Mouse (Mus musculus) stomach, postnatal 0 days (tissue): ENCODE results near the gene Epsti1. TPM values are rescaled to one million over a fixed set of nuclear protein-coding genes. Genes with fewer than 3 reads are reported as not detected.

Source experiments
- ATAC-seq: fragments of 200-750 bp; cut with Nextera tagmentation; 2 replicates; pipeline ENCODE4 v1.8.0; 2017; ENCODE audit not compliant: low FRiP score, low TSS enrichment
- DNase-seq: peaks from one replicate; pipeline ENCODE4 v3.0.0-alpha.2; 2016; ENCODE audit warnings: low spot score
- H3K27ac ChIP-seq: fragments of 300-500 bp; sonication (generic); replicated peaks from 2 replicates; pipeline ENCODE4 v1.5.1; 2014; ENCODE audit warnings: mild to moderate bottlenecking, control low read depth
- H3K27me3 ChIP-seq: fragments of 300-500 bp; sonication (generic); 2 replicates; pipeline ENCODE4 v1.6.1; 2014; ENCODE audit warnings: low read length; ENCODE audit not compliant: control insufficient read depth, insufficient read depth
- H3K36me3 ChIP-seq: fragments of 300-500 bp; sonication (generic); 2 replicates; pipeline ENCODE4 v1.6.1; 2014; ENCODE audit warnings: low read length, mixed read lengths; ENCODE audit not compliant: control insufficient read depth, insufficient read depth
- H3K4me1 ChIP-seq: fragments of 300-500 bp; sonication (generic); replicated peaks from 2 replicates; pipeline ENCODE4 v1.6.1; 2014; ENCODE audit warnings: antibody characterized with exemption; ENCODE audit not compliant: control insufficient read depth, insufficient read depth
- H3K4me2 ChIP-seq: fragments of 300-500 bp; sonication (generic); replicated peaks from 2 replicates; pipeline ENCODE4 v1.6.1; 2014; ENCODE audit warnings: low read depth, mild to moderate bottlenecking, control low read depth, moderate library complexity
- H3K4me3 ChIP-seq: fragments of 300-500 bp; sonication (generic); 2 replicates; pipeline ENCODE4 v1.5.1; 2014; ENCODE audit warnings: low read depth, low read length, control low read depth
- H3K9ac ChIP-seq: fragments of 300-500 bp; sonication (generic); 2 replicates; pipeline ENCODE4 v1.6.1; 2014; ENCODE audit warnings: mild to moderate bottlenecking, low read length, control low read depth, mixed read lengths
- H3K9me3 ChIP-seq: fragments of 300-500 bp; sonication (generic); 2 replicates; pipeline ENCODE4 v1.6.1; 2016; ENCODE audit warnings: low read length; ENCODE audit not compliant: control insufficient read depth
- CTCF ChIP-seq: IDR thresholded peaks from 2 replicates; pipeline ENCODE4 v1.5.1; 2016; ENCODE audit warnings: antibody characterized with exemption, low read depth, mild to moderate bottlenecking, moderate library complexity
- EP300 ChIP-seq: optimal IDR thresholded peaks from 2 replicates; pipeline ENCODE3; 2016; ENCODE audit warnings: antibody characterized with exemption
- WGBS: fragments of 180-500 bp; shearing (Covaris S2); extraction: QIAGEN DNeasy Blood & Tissue Kit; methylation state at CpG from one replicate; pipeline ENCODE4 v1.1.7; 2014; 5-methylcytosine and 5-hydroxymethylcytosine counted together
- polyA plus RNA-seq: library from polyadenylated mRNA; unstranded; fragments of >200 nt; fragmentation: Nextera tagmentation; extraction: Ambion mirVana; gene quantifications from 2 replicates; pipeline ENCODE4 v1.2.1, GENCODE M21; 2015

Gene Epsti1
- polyA plus RNA-seq = 2.7 and 3.1 TPM in 2 replicates

GRCm38 (mm10) chr14:77904171-77904762, at the start of gene Epsti1:
Gene Epsti1, plus strand, starts transcription at chr14:77904239.
- H3K27ac ChIP-seq = 0 out of 2 replicates have a peak within 1 kb of the TSS, but pooled peaks have one; percentile 40
- TF ChIP-seq EP300 (no peak), CTCF (no peak)
- 54% methylated on average over 15 of the region's 15 CpGs for WGBS
- ATAC-seq (no peak), DNase-seq (no peak)
- no peaks in the 10 kb centered on the region for H3K9me3 ChIP-seq
- peak within 1 kb of the TSS; percentile 32 for H3K9ac ChIP-seq
- H3K4me2 ChIP-seq = peak within 1 kb of the TSS; percentile 43; the same call in 1 of the 2 replicates
- no peaks in the 10 kb centered on the region for H3K36me3 ChIP-seq
- no peaks in the 10 kb centered on the region for H3K27me3 ChIP-seq
- H3K4me3 ChIP-seq = peak within 1 kb of the TSS; percentile 22
- no peaks in the 10 kb centered on the region for H3K4me1 ChIP-seq

- ATAC-seq (no peak), DNase-seq (no peak)
- Histone ChIP-seq H3K9me3 (no peaks in the 10 kb centered on the region), H3K4me1 (no peaks in the 10 kb centered on the region), H3K27ac (no peak overlapping the region), H3K27me3 (no peaks in the 10 kb centered on the region), H3K36me3 (no peaks in the 10 kb centered on the region), H3K4me3 (no peak overlapping the region), H3K9ac (no peak overlapping the region), H3K4me2 (no peak overlapping the region)
- TF ChIP-seq EP300 = no peak
- no peak for TF ChIP-seq CTCF
- WGBS = 74% methylated on average over 1 of the region's 1 CpGs
These were observed 44.1 kb upstream of the Epsti1 start for GRCm38 (mm10) chr14:77859894-77860293.

GRCm38 (mm10) chr14:77860841-77861560, 43.0 kb upstream of the Epsti1 start:
- no peaks in the 10 kb centered on the region for H3K9me3 ChIP-seq
- H3K9ac ChIP-seq = no peak overlapping the region
- no peak overlapping the region for H3K4me3 ChIP-seq
- WGBS = 49% methylated on average over 5 of the region's 5 CpGs
- H3K4me1 ChIP-seq = no peaks in the 10 kb centered on the region
- ATAC-seq (no peak), DNase-seq (no peak)
- H3K27ac ChIP-seq = no peak overlapping the region
- TF ChIP-seq EP300 = no peak
- no peak for TF ChIP-seq CTCF
- H3K36me3 ChIP-seq = no peaks in the 10 kb centered on the region
- no peak overlapping the region for H3K4me2 ChIP-seq
- no peaks in the 10 kb centered on the region for H3K27me3 ChIP-seq

- no peak for TF ChIP-seq EP300
- Histone ChIP-seq H3K9ac (no peak overlapping the region), H3K36me3 (no peaks in the 10 kb centered on the region), H3K4me1 (no peaks in the 10 kb centered on the region), H3K27ac (no peak overlapping the region), H3K9me3 (no peaks in the 10 kb centered on the region), H3K4me3 (no peak overlapping the region), H3K27me3 (no peaks in the 10 kb centered on the region), H3K4me2 (no peak overlapping the region)
- DNase-seq (no peak), ATAC-seq (no peak)
- 81% methylated on average over 3 of the region's 3 CpGs for WGBS
These were observed 40.0 kb upstream of the Epsti1 start for GRCm38 (mm10) chr14:77864051-77864450.

GRCm38 (mm10) chr14:77864510-77864909, 39.5 kb upstream of the Epsti1 start:
- H3K27ac ChIP-seq = no peak overlapping the region
- no peak for DNase-seq
- H3K9ac ChIP-seq = no peak overlapping the region
- no peaks in the 10 kb centered on the region for H3K9me3 ChIP-seq
- H3K36me3 ChIP-seq = no peaks in the 10 kb centered on the region
- 80% methylated on average over 6 of the region's 6 CpGs for WGBS
- no peaks in the 10 kb centered on the region for H3K4me1 ChIP-seq
- no peak overlapping the region for H3K4me3 ChIP-seq
- H3K4me2 ChIP-seq = no peak overlapping the region
- TF ChIP-seq CTCF (no peak), EP300 (no peak)
- H3K27me3 ChIP-seq = no peaks in the 10 kb centered on the region
- ATAC-seq = no peak

GRCm38 (mm10) chr14:77867601-77868000, 36.4 kb upstream of the Epsti1 start:
- Histone ChIP-seq H3K9me3 (no peaks in the 10 kb centered on the region), H3K4me1 (no peaks in the 10 kb centered on the region), H3K4me2 (no peak overlapping the region), H3K27ac (no peak overlapping the region), H3K27me3 (no peaks in the 10 kb centered on the region), H3K4me3 (no peak overlapping the region), H3K9ac (no peak overlapping the region), H3K36me3 (no peaks in the 10 kb centered on the region)
- ATAC-seq (no peak), DNase-seq (no peak)
- TF ChIP-seq EP300 (no peak), CTCF (no peak)
- WGBS = 89% methylated on average over 5 of the region's 5 CpGs
